Mouse (Mus musculus) bone marrow, adult 2 months (tissue): Measurements from ENCODE around the gene Kncn. TPM values are rescaled to one million over a fixed set of nuclear protein-coding genes. Genes with fewer than 3 reads are reported as not detected.

Source experiments
- H3K27ac ChIP-seq: fragments of 200-500 bp; 2 replicates; pipeline ENCODE4 v1.5.1; 2012; ENCODE audit warnings: low read depth, mild to moderate bottlenecking, control low read depth, inconsistent platforms, low read length; ENCODE audit not compliant: control insufficient read depth, poor library complexity, insufficient read depth
- H3K4me1 ChIP-seq: fragments of 200-500 bp; 2 replicates; pipeline ENCODE4 v1.6.1; 2011; ENCODE audit warnings: low read length; ENCODE audit not compliant: control insufficient read depth, insufficient read depth
- H3K4me3 ChIP-seq: fragments of 200-500 bp; replicated peaks from 2 replicates; pipeline ENCODE3; 2011; ENCODE audit warnings: mild to moderate bottlenecking, low read depth, low read length, control low read depth; ENCODE audit not compliant: control insufficient read depth
- CTCF ChIP-seq: fragments of 200-500 bp; IDR thresholded peaks from 2 replicates; pipeline ENCODE4 v1.5.1; 2011; ENCODE audit warnings: low read length, control low read depth; ENCODE audit not compliant: control insufficient read depth, insufficient read depth
- POLR2A ChIP-seq: fragments of 200-500 bp; IDR thresholded peaks from 2 replicates; pipeline ENCODE4 v1.6.1; 2011; ENCODE audit warnings: low read depth, mild to moderate bottlenecking, control low read depth, low read length, borderline replicate concordance; ENCODE audit not compliant: control insufficient read depth
- WGBS: fragments of 180-500 bp; shearing (Covaris S2); methylation state at CpG from one replicate; pipeline ENCODE4 v1.1.7; 2018; 5-methylcytosine and 5-hydroxymethylcytosine counted together
- polyA plus RNA-seq: library from polyadenylated mRNA; stranded (reverse); fragments of >200 nt; gene quantifications from 2 replicates; pipeline ENCODE4 v1.2.4, GENCODE M21; 2011; ENCODE audit warnings: low replicate concordance; ENCODE audit not compliant: missing spikeins, insufficient read depth, insufficient read length

The Kncn gene
- polyA plus RNA-seq, 1 experiment: 1.2 TPM

DNA sequence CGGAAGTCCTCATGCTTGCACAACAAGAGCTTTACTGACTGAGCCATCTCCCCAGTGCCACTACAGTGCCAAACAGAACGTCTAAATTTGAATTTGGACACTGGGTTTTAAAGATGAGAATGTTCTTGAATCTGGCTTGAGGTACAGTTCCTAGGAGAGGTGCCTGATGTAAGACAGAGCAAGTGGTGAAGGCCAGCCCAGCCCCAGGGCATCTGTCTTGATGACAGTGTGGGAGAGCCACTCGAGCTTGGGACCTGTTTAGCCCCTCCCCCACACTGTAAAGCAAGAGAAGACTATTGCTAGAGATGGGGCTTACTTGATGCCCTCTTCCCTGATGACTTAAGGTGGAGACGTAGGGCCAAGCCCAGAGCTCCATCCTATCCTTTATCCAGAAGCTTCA is 2.0 kb upstream of the Kncn start:
- TF ChIP-seq CTCF: no peak
- no peak for TF ChIP-seq POLR2A
- no peak overlapping the region for H3K4me3 ChIP-seq
- no peak overlapping the region for H3K27ac ChIP-seq
- no peaks in the 10 kb centered on the region for H3K4me1 ChIP-seq
- 51% methylated on average over 4 of the region's 4 CpGs for WGBS

DNA sequence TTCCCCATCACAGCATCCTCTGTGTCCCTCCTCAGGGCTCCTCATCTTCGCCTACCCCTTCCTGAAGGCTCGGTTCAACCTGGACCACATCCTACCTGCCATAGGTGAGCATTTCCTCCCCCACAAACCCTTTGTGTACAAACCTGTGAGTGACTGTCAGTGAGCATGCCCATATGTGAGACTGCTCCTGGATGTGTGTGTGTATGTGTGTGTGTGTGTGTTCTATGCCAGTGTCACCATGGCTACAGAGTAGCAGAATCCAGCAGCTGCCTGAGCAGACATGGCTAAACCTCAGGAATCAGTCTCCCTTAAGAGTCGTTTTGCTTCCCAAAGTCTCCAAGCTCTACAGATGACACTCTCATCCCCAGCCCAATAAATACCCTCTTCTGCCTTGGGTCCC is 1.6 kb downstream of the Kncn start:
- no peak overlapping the region for H3K27ac ChIP-seq
- 68% methylated on average over 3 of the region's 3 CpGs for WGBS

GRCm38 (mm10) chr4:115886875-115887274 is 2.7 kb downstream of the Kncn start:
- 44% methylated on average over 1 of the region's 1 CpGs for WGBS
- Histone ChIP-seq H3K27ac (no peak overlapping the region), H3K4me3 (no peak overlapping the region), H3K4me1 (no peaks in the 10 kb centered on the region; the same call in 1 of the 2 replicates)
- TF ChIP-seq CTCF (no peak), POLR2A (no peak)

More for the DNA sequence above, 1.6 kb downstream of the Kncn start:
- no peaks in the 10 kb centered on the region; the same call in 1 of the 2 replicates for H3K4me1 ChIP-seq
- no peak overlapping the region for H3K4me3 ChIP-seq
- TF ChIP-seq POLR2A: no peak
- TF ChIP-seq CTCF: no peak

GRCm38 (mm10) chr4:115890066-115890465 is 5.9 kb downstream of the Kncn start:
- 14% methylated on average over 6 of the region's 6 CpGs for WGBS
- no peak overlapping the region for H3K27ac ChIP-seq
- TF ChIP-seq CTCF (no peak), POLR2A (no peak)
- no peaks in the 10 kb centered on the region; the same call in 1 of the 2 replicates for H3K4me1 ChIP-seq
- H3K4me3 ChIP-seq: no peak overlapping the region

DNA sequence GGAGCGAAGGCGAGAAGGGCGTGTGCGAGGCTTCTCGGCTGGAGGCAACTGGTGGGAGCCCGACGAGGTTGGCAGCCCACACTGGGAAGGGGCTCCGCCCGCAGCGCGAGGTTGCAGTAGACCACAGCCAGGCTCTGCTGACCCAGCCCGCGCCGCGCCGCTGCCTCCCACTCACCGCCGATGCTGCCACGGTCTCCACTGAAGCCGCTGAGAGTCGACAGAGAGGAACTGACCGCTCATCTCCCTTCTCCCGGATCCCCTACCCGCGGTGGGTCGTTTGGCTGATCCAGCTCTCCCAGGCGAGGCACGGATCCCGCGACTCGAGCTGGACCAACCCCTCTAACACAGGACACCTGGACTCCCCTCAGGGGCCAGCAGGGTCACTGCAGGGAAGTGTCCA is 6.4 kb downstream of the Kncn start, which contains the start of gene 6430628N08Rik:
6430628N08Rik (plus strand) TSS at position 113 of the 400 bp plus-strand sequence.
- 3% methylated on average over 31 of the region's 31 CpGs for WGBS
- TF ChIP-seq POLR2A (no peak), CTCF (no peak)
- Histone ChIP-seq H3K4me1 (no peaks in the 10 kb centered on the region; the same call in 1 of the 2 replicates), H3K4me3 (no peak within 1 kb of the TSS), H3K27ac (no peak within 1 kb of the TSS)

DNA sequence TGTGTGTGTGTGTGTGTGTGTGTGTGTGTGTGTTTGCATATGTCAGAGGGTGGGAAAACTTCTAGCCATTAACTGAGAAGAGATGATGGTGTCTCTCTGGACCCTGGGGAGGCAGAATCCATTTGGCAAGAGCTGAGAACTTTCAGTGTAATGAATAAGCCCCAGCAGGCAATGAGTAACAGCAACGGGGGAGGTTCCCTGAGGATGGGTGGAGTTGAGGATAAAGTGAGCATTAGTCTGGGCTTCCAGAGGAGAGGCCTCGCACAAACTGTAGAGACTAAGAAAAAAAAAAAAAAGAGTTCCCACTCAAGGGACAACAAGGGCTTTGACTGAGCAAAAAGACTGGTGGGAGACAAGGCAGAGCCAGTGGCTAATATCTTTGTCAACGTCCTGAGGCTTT is 10.1 kb downstream of the Kncn start:
- no peak overlapping the region for H3K27ac ChIP-seq
- WGBS: 61% methylated on average over 3 of the region's 3 CpGs
- TF ChIP-seq POLR2A (no peak), CTCF (no peak)
- no peak overlapping the region for H3K4me3 ChIP-seq
- no peaks in the 10 kb centered on the region; the same call in 1 of the 2 replicates for H3K4me1 ChIP-seq

DNA sequence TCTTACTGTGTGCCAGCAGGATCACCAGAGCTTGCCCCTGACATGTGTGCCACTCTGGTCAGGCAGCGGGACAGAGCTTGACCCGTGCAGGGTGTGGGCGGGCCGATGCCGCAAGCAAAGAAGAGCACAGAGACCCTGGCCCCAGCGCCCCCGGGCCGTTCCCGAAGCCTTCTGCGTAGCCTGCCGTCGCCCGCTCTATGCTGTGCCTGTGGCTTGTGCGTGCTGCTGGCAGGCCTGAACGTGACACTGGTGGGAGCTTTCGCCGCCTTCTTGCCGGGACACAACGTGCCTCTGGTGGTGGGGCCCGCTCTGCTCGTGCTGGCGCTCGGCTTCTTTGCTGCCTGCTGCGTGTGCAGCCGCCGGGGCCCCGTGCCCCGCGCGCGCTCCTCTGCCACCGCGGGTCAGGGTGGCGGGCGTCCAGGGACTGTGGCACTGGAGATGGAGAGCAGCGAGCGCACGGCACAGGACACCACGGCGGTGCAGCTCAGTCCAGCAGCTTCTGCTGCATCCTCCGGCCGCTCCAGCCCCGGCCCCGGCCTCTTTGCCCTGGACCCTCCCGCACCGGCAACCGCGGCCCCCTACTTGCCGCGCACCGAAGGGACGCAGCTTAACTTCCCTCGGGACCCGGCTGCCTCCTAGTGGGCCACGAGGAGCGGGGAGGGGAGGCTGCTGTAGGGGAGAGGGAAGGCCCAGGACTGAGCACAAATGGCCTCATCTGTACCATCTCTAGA is 13.9 kb downstream of the Kncn start:
- no peaks in the 10 kb centered on the region for H3K4me1 ChIP-seq
- H3K27ac ChIP-seq: no peak overlapping the region
- TF ChIP-seq CTCF: no peak
- TF ChIP-seq POLR2A: no peak
- WGBS: 2% methylated on average over 54 of the region's 56 CpGs
- no peak overlapping the region for H3K4me3 ChIP-seq

- Histone ChIP-seq H3K4me1 (no peaks in the 10 kb centered on the region), H3K27ac (no peak overlapping the region), H3K4me3 (no peak overlapping the region)
- TF ChIP-seq POLR2A: no peak
- TF ChIP-seq CTCF: peak; percentile 48
- 25% methylated on average over 5 of the region's 5 CpGs for WGBS
Measured at GRCm38 (mm10) chr4:115902816-115903215, 18.6 kb downstream of the Kncn start.
